Mouse (Mus musculus): ENCODE data around the gene Clp1. TPM values are rescaled to one million over a fixed set of nuclear protein-coding genes. Genes with fewer than 3 reads are reported as not detected.
A peak's percentile ranks its signal among the peaks of the same experiment; 100 is the strongest.

Gene Clp1
- polyA plus RNA-seq, 1 experiment from 2014 or later = 28.1 TPM

- Histone ChIP-seq H3K4me2 (no peak overlapping the region), H3K9ac (no peak overlapping the region), H3K9me3 (no peaks in the 10 kb centered on the region), H3K36me3 (no peaks in the 10 kb centered on the region), H3K27ac (replicated peaks) (no peak overlapping the region), H3K27me3 (no peaks in the 10 kb centered on the region), H3K4me1 (replicated peaks) (no peaks in the 10 kb centered on the region), H3K4me3 (no peak overlapping the region)
- ATAC-seq (ENCODE audit: low read depth) = peak; percentile 67
- 2% methylated on average over 2 of the region's 2 CpGs for WGBS
These were observed 31.5 kb upstream of the Clp1 start for GRCm38 (mm10) chr2:84758542-84759127.

- H3K36me3 ChIP-seq = no peaks in the 10 kb centered on the region
- H3K4me1 ChIP-seq (replicated peaks) = no peaks in the 10 kb centered on the region
- no peak overlapping the region for H3K9ac ChIP-seq
- H3K9me3 ChIP-seq = no peaks in the 10 kb centered on the region
- no peak overlapping the region for H3K4me3 ChIP-seq
- H3K27ac ChIP-seq (replicated peaks) = no peak overlapping the region
- H3K4me2 ChIP-seq = no peak overlapping the region
- 63% methylated on average over 7 of the region's 7 CpGs for WGBS
- ATAC-seq (ENCODE audit: low read depth) = no peak
- no peaks in the 10 kb centered on the region for H3K27me3 ChIP-seq
These were observed 30.0 kb upstream of the Clp1 start for GRCm38 (mm10) chr2:84757026-84757682.

GRCm38 (mm10) chr2:84756245-84756644 is 29.1 kb upstream of the Clp1 start:
- H3K27ac ChIP-seq (replicated peaks) = no peak overlapping the region
- H3K9ac ChIP-seq = no peak overlapping the region
- no peaks in the 10 kb centered on the region for H3K4me1 ChIP-seq (replicated peaks)
- no peaks in the 10 kb centered on the region for H3K27me3 ChIP-seq
- H3K36me3 ChIP-seq = no peaks in the 10 kb centered on the region
- no peak for ATAC-seq (ENCODE audit: low read depth)
- no peaks in the 10 kb centered on the region for H3K9me3 ChIP-seq
- no peak overlapping the region for H3K4me2 ChIP-seq
- WGBS = 90% methylated on average over 5 of the region's 5 CpGs
- no peak overlapping the region for H3K4me3 ChIP-seq

GRCm38 (mm10) chr2:84750115-84750514 is 23.0 kb upstream of the Clp1 start:
- no peak for ATAC-seq (ENCODE audit: low read depth)
- H3K36me3 ChIP-seq = no peaks in the 10 kb centered on the region
- no peaks in the 10 kb centered on the region for H3K27me3 ChIP-seq
- H3K4me2 ChIP-seq = no peak overlapping the region
- no peaks in the 10 kb centered on the region for H3K4me1 ChIP-seq (replicated peaks)
- H3K27ac ChIP-seq (replicated peaks) = no peak overlapping the region
- no peak overlapping the region for H3K9ac ChIP-seq
- H3K9me3 ChIP-seq = no peaks in the 10 kb centered on the region
- H3K4me3 ChIP-seq = no peak overlapping the region
- WGBS = 71% methylated on average over 6 of the region's 6 CpGs

GRCm38 (mm10) chr2:84744126-84744525 is 17.0 kb upstream of the Clp1 start:
- peak; percentile 24 for ATAC-seq (ENCODE audit: low read depth)
- H3K9ac ChIP-seq = peak overlapping the region; percentile 97
- H3K4me1 ChIP-seq (replicated peaks) = peaks cover 42% of the 10 kb centered on the region
- WGBS = 1% methylated on average over 10 of the region's 10 CpGs
- no peaks in the 10 kb centered on the region for H3K27me3 ChIP-seq
- no peaks in the 10 kb centered on the region for H3K9me3 ChIP-seq
- H3K27ac ChIP-seq (replicated peaks) = peak overlapping the region; percentile 98
- peak overlapping the region; percentile 89 for H3K4me3 ChIP-seq
- H3K4me2 ChIP-seq = peak overlapping the region; percentile 76
- H3K36me3 ChIP-seq = peaks cover 9% of the 10 kb centered on the region; the same call in 1 of the 2 replicates

- Histone ChIP-seq H3K4me2 (peak within 1 kb of the TSS; percentile 76), H3K9me3 (no peaks in the 10 kb centered on the region), H3K9ac (peak within 1 kb of the TSS; percentile 97), H3K27me3 (no peaks in the 10 kb centered on the region), H3K27ac (replicated peaks) (peak within 1 kb of the TSS; percentile 98), H3K4me1 (replicated peaks) (peaks cover 48% of the 10 kb centered on the region), H3K36me3 (peaks cover 9% of the 10 kb centered on the region; the same call in 1 of the 2 replicates), H3K4me3 (peak within 1 kb of the TSS; percentile 89)
- peak; percentile 92 for ATAC-seq (ENCODE audit: low read depth)
- WGBS = under 1% methylated on average over 25 of the region's 25 CpGs
These were observed 16.4 kb upstream of the Clp1 start, which contains the start of gene Gm19426 for GRCm38 (mm10) chr2:84743561-84743960. Gene Gm19426, minus strand, starts transcription at chr2:84743655.

- ATAC-seq (ENCODE audit: low read depth) = peak; percentile 69
- Histone ChIP-seq H3K9ac (peak overlapping the region; percentile 97), H3K4me2 (peak overlapping the region; percentile 76), H3K4me3 (peak overlapping the region; percentile 89), H3K27me3 (no peaks in the 10 kb centered on the region), H3K9me3 (no peaks in the 10 kb centered on the region), H3K27ac (replicated peaks) (peak overlapping the region; percentile 98), H3K36me3 (peaks cover 9% of the 10 kb centered on the region; the same call in 1 of the 2 replicates), H3K4me1 (replicated peaks) (peaks cover 57% of the 10 kb centered on the region)
- under 1% methylated on average over 26 of the region's 26 CpGs for WGBS
These were observed 15.5 kb upstream of the Clp1 start for GRCm38 (mm10) chr2:84742451-84743283.

GRCm38 (mm10) chr2:84741841-84742450 is 14.8 kb upstream of the Clp1 start:
- ATAC-seq (ENCODE audit: low read depth) = no peak
- no peaks in the 10 kb centered on the region for H3K9me3 ChIP-seq
- H3K27ac ChIP-seq (replicated peaks) = peak overlapping the region; percentile 98
- 1% methylated on average over 5 of the region's 5 CpGs for whole genome bisulfite sequencing
- H3K27me3 ChIP-seq = no peaks in the 10 kb centered on the region
- peaks cover 64% of the 10 kb centered on the region for H3K4me1 ChIP-seq (replicated peaks)
- H3K36me3 ChIP-seq = peaks cover 9% of the 10 kb centered on the region; the same call in 1 of the 2 replicates
- peak overlapping the region; percentile 97 for H3K9ac ChIP-seq
- H3K4me3 ChIP-seq = peak overlapping the region; percentile 89
- H3K4me2 ChIP-seq = peak overlapping the region; percentile 76

- Histone ChIP-seq H3K27me3 (no peaks in the 10 kb centered on the region), H3K27ac (replicated peaks) (0 out of 2 replicates have a peak overlapping the region, but pooled peaks have one; percentile 18), H3K4me3 (peak overlapping the region; percentile 89; the same call in 1 of the 2 replicates), H3K9me3 (no peaks in the 10 kb centered on the region), H3K4me1 (replicated peaks) (peaks cover 76% of the 10 kb centered on the region), H3K9ac (0 out of 2 replicates have a peak overlapping the region, but pooled peaks have one; percentile 97), H3K4me2 (peak overlapping the region; percentile 76), H3K36me3 (peaks cover 9% of the 10 kb centered on the region; the same call in 1 of the 2 replicates)
- 77% methylated on average over 15 of the region's 15 CpGs for WGBS
- no peak for ATAC-seq (ENCODE audit: low read depth)
These were observed 13.6 kb upstream of the Clp1 start for GRCm38 (mm10) chr2:84740608-84741333.

GRCm38 (mm10) chr2:84738271-84738911 is 11.2 kb upstream of the Clp1 start:
- ATAC-seq (ENCODE audit: low read depth) = no peak
- Histone ChIP-seq H3K4me3 (peak overlapping the region; percentile 11), H3K27me3 (no peaks in the 10 kb centered on the region), H3K9ac (peak overlapping the region; percentile 55), H3K4me1 (replicated peaks) (peaks cover 90% of the 10 kb centered on the region), H3K4me2 (peak overlapping the region; percentile 78), H3K27ac (replicated peaks) (0 out of 2 replicates have a peak overlapping the region, but pooled peaks have one; percentile 9), H3K9me3 (no peaks in the 10 kb centered on the region), H3K36me3 (peaks cover 9% of the 10 kb centered on the region; the same call in 1 of the 2 replicates)
- 3% methylated on average over 12 of the region's 12 CpGs for WGBS

All from neural tube, embryonic 13.5 days (tissue).